Mouse (Mus musculus) activated CD4-positive, CD25-positive, alpha-beta regulatory T cell (primary cell): Measurements from ENCODE around the gene Slc5a9. TPM values are rescaled to one million over a fixed set of nuclear protein-coding genes. Genes with fewer than 3 reads are reported as not detected.

Source experiments
- polyA plus RNA-seq, 2 experiments: library from polyadenylated mRNA; unstranded; fragments of 100-300 nt; shearing (Covaris generic); gene quantifications; one replicate each; pipeline ENCODE4 v1.2.1; 2017

The Slc5a9 gene
- polyA plus RNA-seq, result under 1 TPM in 1 of 2 experiments, not detected in 1; 0.38 TPM

DNA sequence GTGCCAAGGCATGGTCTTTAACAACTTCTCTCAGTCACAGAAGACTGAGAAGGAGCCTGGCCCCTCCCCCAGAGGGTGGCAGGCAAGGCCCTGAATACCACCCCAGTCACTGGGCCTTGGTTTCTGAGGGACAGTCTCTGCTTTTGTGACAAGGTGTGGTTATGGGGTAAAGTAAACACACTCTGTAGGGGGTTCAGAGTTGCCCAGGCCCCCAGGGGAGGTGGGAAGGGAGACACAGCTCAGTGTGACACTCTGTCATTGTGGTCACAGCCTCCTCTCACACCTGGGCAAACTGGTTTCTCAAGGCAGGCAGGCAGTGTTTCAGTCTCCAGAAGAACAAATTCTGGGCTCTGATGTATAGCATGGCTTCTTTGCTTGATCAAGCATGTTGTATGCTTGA, at the start of gene Slc5a9:
Slc5a9 (minus strand) TSS at position 144 of the 400 bp plus-strand sequence.

DNA sequence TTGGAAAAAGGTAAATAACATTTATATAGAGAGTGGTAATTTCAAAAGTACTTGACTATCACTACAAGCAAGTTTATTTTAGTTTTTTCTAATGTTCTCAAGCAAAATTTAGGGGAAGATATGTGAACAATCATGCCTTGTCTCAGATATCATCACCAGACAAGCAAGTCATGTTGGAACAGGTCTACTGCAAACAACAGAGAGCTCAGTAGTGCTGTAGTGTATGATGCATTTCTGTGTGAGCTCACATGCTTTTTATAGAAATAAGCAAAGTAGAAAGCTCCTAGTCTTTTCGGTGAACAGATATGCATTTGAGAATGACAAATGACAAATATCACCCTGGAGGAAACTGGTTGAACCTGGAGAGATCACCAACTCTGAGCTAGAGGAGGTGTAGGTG, 16.4 kb upstream of the Slc5a9 start, which contains the start of gene Skint8:
Skint8 (plus strand) TSS at position 301 of the 400 bp plus-strand sequence.

Other genes starting within 250 kb of the Slc5a9 start
- 10 to 100 TPM; 46.2 to 49.9 TPM for gene Spata6, start 182.9 kb downstream of the Slc5a9 start, polyA plus RNA-seq
- gene Skint8, start 16.5 kb upstream of the Slc5a9 start, polyA plus RNA-seq, result under 1 TPM in 1 of 2 experiments, not detected in 1; 0.37 TPM
- gene Skint7, start 70.0 kb upstream of the Slc5a9 start, polyA plus RNA-seq, result not detected
- 1 to 10 TPM in 1 of 2 experiments, under 1 TPM in 1; 0.10 to 1.0 TPM for gene Skint1, start 103.4 kb upstream of the Slc5a9 start, polyA plus RNA-seq
- gene Skint4, start 169.1 kb upstream of the Slc5a9 start, polyA plus RNA-seq, result not detected